Mouse (Mus musculus) CD4-positive, CD25-positive, alpha-beta regulatory T cell, adult 2 months (primary cell): Measurements from ENCODE around the gene Dao.

Source experiments
- DNase-seq: peaks from one replicate; pipeline ENCODE4 v3.0.0-alpha.2; 2012; ENCODE audit warnings: low read depth, low spot score

The Dao gene

GRCm38 (mm10) chr5:114003542-114003941 lies at the start of gene Dao:
Gene Dao (plus strand): TSS chr5:114003703.
- DNase-seq: no peak

- DNase-seq: peak; percentile 84
Observed at GRCm38 (mm10) chr5:113954421-113954820, 49.1 kb upstream of the Dao start.

GRCm38 (mm10) chr5:113955281-113955680 lies 48.2 kb upstream of the Dao start:
- no peak for DNase-seq

GRCm38 (mm10) chr5:113955691-113956090 lies 47.8 kb upstream of the Dao start:
- no peak for DNase-seq

GRCm38 (mm10) chr5:113956510-113956909 lies 47.0 kb upstream of the Dao start:
- peak; percentile 92 for DNase-seq

GRCm38 (mm10) chr5:113959039-113959438 lies 44.5 kb upstream of the Dao start:
- no peak for DNase-seq

- DNase-seq: no peak
Observed at GRCm38 (mm10) chr5:113960416-113960815, 43.1 kb upstream of the Dao start.

GRCm38 (mm10) chr5:113961776-113962175 lies 41.7 kb upstream of the Dao start:
- no peak for DNase-seq

GRCm38 (mm10) chr5:113964972-113965371 lies 38.5 kb upstream of the Dao start:
- no peak for DNase-seq

GRCm38 (mm10) chr5:113965659-113966185 lies 37.8 kb upstream of the Dao start:
- DNase-seq: no peak

- no peak for DNase-seq
Observed at GRCm38 (mm10) chr5:113966452-113967150, 36.9 kb upstream of the Dao start.

- DNase-seq: no peak
Observed at GRCm38 (mm10) chr5:113968371-113968770, 35.1 kb upstream of the Dao start.

- DNase-seq: no peak
Observed at GRCm38 (mm10) chr5:113971434-113971960, 32.0 kb upstream of the Dao start.

GRCm38 (mm10) chr5:113972589-113973515 lies 30.7 kb upstream of the Dao start:
- DNase-seq: no peak

GRCm38 (mm10) chr5:113973790-113974189 lies 29.7 kb upstream of the Dao start:
- no peak for DNase-seq

- no peak for DNase-seq
Observed at GRCm38 (mm10) chr5:113974576-113974975, 28.9 kb upstream of the Dao start.

- DNase-seq: no peak
Observed at GRCm38 (mm10) chr5:113975538-113976215, 27.8 kb upstream of the Dao start.

GRCm38 (mm10) chr5:113976597-113976996 lies 26.9 kb upstream of the Dao start:
- DNase-seq: no peak

GRCm38 (mm10) chr5:113977309-113977708 lies 26.2 kb upstream of the Dao start:
- no peak for DNase-seq

- DNase-seq: no peak
Observed at GRCm38 (mm10) chr5:113980511-113980910, 23.0 kb upstream of the Dao start.

GRCm38 (mm10) chr5:113981171-113981570 lies 22.3 kb upstream of the Dao start:
- DNase-seq: no peak

GRCm38 (mm10) chr5:113981843-113982242 lies 21.7 kb upstream of the Dao start:
- no peak for DNase-seq
